Mouse (Mus musculus) yolk sac, embryonic 10.5 days (tissue): ENCODE data around the gene Nptn.
"Not testable (repeated sequence)": the region's sequence is repeated elsewhere in the genome, so short reads cannot be mapped to it uniquely, and the experiment has no call there.

Source experiments
- DNase-seq: peaks from one replicate; pipeline ENCODE4 v3.0.0-alpha.2; 2017; ENCODE audit warnings: low spot score

Nptn gene

GRCm38 (mm10) chr9:58565945-58566344 is 16.1 kb upstream of the Nptn start:
- DNase-seq = not testable (repeated sequence)

- no peak for DNase-seq
Observed at GRCm38 (mm10) chr9:58567682-58568081, 14.4 kb upstream of the Nptn start.

GRCm38 (mm10) chr9:58571001-58571400 is 11.0 kb upstream of the Nptn start:
- DNase-seq = no peak

- peak; percentile 69 for DNase-seq
Observed at GRCm38 (mm10) chr9:58578669-58579068, 3.4 kb upstream of the Nptn start.

GRCm38 (mm10) chr9:58580453-58581195 is 1.4 kb upstream of the Nptn start:
- DNase-seq = not testable (repeated sequence)

- no peak for DNase-seq
Observed at GRCm38 (mm10) chr9:58581283-58581930, 633 bp upstream of the Nptn start.

GRCm38 (mm10) chr9:58582581-58583266 is 684 bp downstream of the Nptn start:
- no peak for DNase-seq

- DNase-seq = peak; percentile 5
Observed at GRCm38 (mm10) chr9:58583267-58583641, 1.2 kb downstream of the Nptn start.

GRCm38 (mm10) chr9:58584323-58584722 is 2.3 kb downstream of the Nptn start:
- DNase-seq = no peak

GRCm38 (mm10) chr9:58588657-58589056 is 6.6 kb downstream of the Nptn start:
- no peak for DNase-seq

- DNase-seq = no peak
Observed at GRCm38 (mm10) chr9:58595313-58595712, 13.3 kb downstream of the Nptn start.

GRCm38 (mm10) chr9:58613790-58614189 is 31.8 kb downstream of the Nptn start:
- DNase-seq = no peak

- DNase-seq = no peak
Observed at GRCm38 (mm10) chr9:58615064-58615938, 33.3 kb downstream of the Nptn start.

- DNase-seq = no peak
Observed at GRCm38 (mm10) chr9:58623009-58623408, 41.0 kb downstream of the Nptn start.

GRCm38 (mm10) chr9:58627197-58627596 is 45.2 kb downstream of the Nptn start:
- no peak for DNase-seq

GRCm38 (mm10) chr9:58630441-58630840 is 48.4 kb downstream of the Nptn start:
- no peak for DNase-seq

- no peak for DNase-seq
Observed at GRCm38 (mm10) chr9:58648406-58649264, 66.6 kb downstream of the Nptn start.

GRCm38 (mm10) chr9:58649265-58649626 is 67.2 kb downstream of the Nptn start:
- DNase-seq = no peak

- no peak for DNase-seq
Observed at GRCm38 (mm10) chr9:58651993-58652392, 70.0 kb downstream of the Nptn start.

- DNase-seq = no peak
Observed at GRCm38 (mm10) chr9:58654494-58654893, 72.5 kb downstream of the Nptn start.

- no peak for DNase-seq
Observed at GRCm38 (mm10) chr9:58656396-58656795, 74.4 kb downstream of the Nptn start.
